ENCODE assay signal across 4 mouse cellular contexts in the genomic region with DNA sequence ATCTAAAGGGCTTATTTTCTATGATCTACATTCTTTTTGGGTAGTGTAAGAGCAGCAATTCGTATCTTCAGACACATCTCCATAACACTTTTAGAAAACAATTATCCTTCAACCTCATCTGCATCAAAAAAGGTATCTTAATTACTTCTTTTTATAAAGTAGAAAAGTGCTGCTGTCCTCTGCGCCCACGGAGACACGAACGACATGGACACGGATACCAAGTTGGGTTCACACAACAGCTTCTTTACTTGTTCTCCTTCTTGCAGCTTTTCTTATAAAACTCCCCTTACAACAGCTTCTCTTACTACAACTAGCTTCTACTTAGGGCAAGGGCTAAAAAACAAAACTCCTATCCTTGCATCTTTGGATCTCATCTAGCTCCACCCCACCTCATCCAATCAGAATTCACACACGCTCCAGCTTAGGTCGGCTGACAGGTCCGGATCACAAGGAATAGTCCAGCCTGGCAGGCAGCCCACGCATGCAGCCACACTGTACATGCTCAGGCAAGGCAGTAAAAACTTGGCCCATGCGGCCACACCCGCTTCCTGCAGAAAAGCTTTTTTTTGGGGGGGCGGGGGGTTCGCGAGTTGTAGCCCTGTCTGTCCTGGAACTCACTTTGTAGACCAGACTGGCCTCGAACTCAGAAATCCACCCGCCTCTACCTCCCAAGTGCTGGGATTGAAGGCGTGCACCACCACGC. TPM values are rescaled to one million over a fixed set of nuclear protein-coding genes. Genes with fewer than 3 reads are reported as not detected.
"Had no signal": no experiment of that assay in that cellular context is flagged by ENCODE, and none has a peak within 500 bp of the region (broad histone marks: within the 10 kb centered on the region; RNA-seq: fewer than 3 reads in every experiment).

No protein-coding gene starts in this region.

RNA-seq across cellular contexts. Expression of a gene that starts 38.0 kb away (rescaled TPM):
- total RNA-seq: megakaryocyte, adult 5-6 weeks had no signal
- polyA plus RNA-seq: kidney, adult 2 months; large intestine, adult 2 months; lung, adult 2 months had no signal
